Mouse (Mus musculus) right cerebral cortex, postnatal 36 days (tissue): ENCODE data around the gene Abcb9.

ENCODE experiments used
- DNase-seq, 2 experiments: peaks; one replicate each; pipeline ENCODE4 v3.0.0; 2022; ENCODE audit warnings: low spot score in 2 of 2, mixed read lengths in 1 of 2

The Abcb9 gene

GRCm38 (mm10) chr5:124032001-124032508, 63.5 kb downstream of the Abcb9 start, which contains the start of gene Vps37b:
Vps37b (minus strand) TSS chr5:124032270.
- peak; percentile 84 to 86 for DNase-seq

- no peak for DNase-seq
These were observed 64.3 kb downstream of the Abcb9 start for GRCm38 (mm10) chr5:124031068-124031955.

- no peak for DNase-seq
These were observed 65.1 kb downstream of the Abcb9 start for GRCm38 (mm10) chr5:124030386-124031067.

GRCm38 (mm10) chr5:124029220-124030035, 66.2 kb downstream of the Abcb9 start:
- no peak for DNase-seq

GRCm38 (mm10) chr5:124028680-124029079, 66.9 kb downstream of the Abcb9 start:
- no peak for DNase-seq

GRCm38 (mm10) chr5:124027702-124028470, 67.7 kb downstream of the Abcb9 start:
- no peak for DNase-seq

GRCm38 (mm10) chr5:124026568-124026967, 69.0 kb downstream of the Abcb9 start:
- no peak for DNase-seq

- no peak for DNase-seq
These were observed 69.8 kb downstream of the Abcb9 start for GRCm38 (mm10) chr5:124025587-124026441.

GRCm38 (mm10) chr5:124025146-124025545, 70.5 kb downstream of the Abcb9 start:
- no peak for DNase-seq

- DNase-seq: no peak
These were observed 70.9 kb downstream of the Abcb9 start for GRCm38 (mm10) chr5:124024677-124025076.

GRCm38 (mm10) chr5:124022365-124022764, 73.2 kb downstream of the Abcb9 start:
- no peak for DNase-seq

GRCm38 (mm10) chr5:124021701-124022100, 73.9 kb downstream of the Abcb9 start:
- no peak for DNase-seq

- no peak for DNase-seq
These were observed 74.5 kb downstream of the Abcb9 start for GRCm38 (mm10) chr5:124021148-124021547.

- peak; percentile 84 to 93 for DNase-seq
These were observed 76.0 kb downstream of the Abcb9 start for GRCm38 (mm10) chr5:124019348-124020216.

GRCm38 (mm10) chr5:124018651-124019050, 76.9 kb downstream of the Abcb9 start:
- DNase-seq: no peak

- no peak for DNase-seq
These were observed 77.7 kb downstream of the Abcb9 start for GRCm38 (mm10) chr5:124017941-124018340.

GRCm38 (mm10) chr5:124016291-124016821, 79.2 kb downstream of the Abcb9 start:
- DNase-seq: no peak

- DNase-seq: no peak
These were observed 79.9 kb downstream of the Abcb9 start for GRCm38 (mm10) chr5:124015727-124016126.

- DNase-seq: no peak
These were observed 80.8 kb downstream of the Abcb9 start for GRCm38 (mm10) chr5:124014791-124015251.
